Mouse (Mus musculus) CD8-positive naive resting alpha-beta T cell, adult 57 days (primary cell): ENCODE results near the gene Mtr. TPM values are rescaled to one million over a fixed set of nuclear protein-coding genes. Genes with fewer than 3 reads are reported as not detected.

ENCODE experiments used
- total RNA-seq: library from RNA; stranded (reverse); gene quantifications from one replicate; pipeline ENCODE4 v1.2.4, GENCODE M21; 2023

Gene Mtr
- 44.6 TPM for total RNA-seq

GRCm38 (mm10) chr13:12257391-12258380 is at the start of gene Mtr:
Gene Mtr, minus strand, starts transcription at chr13:12258113.

Other genes starting within 250 kb of the Mtr start
- gene Ryr2, start 151.2 kb downstream of the Mtr start, total RNA-seq, result 0.80 TPM
- gene Actn2, start 82.6 kb upstream of the Mtr start, total RNA-seq, result 48.9 TPM
- 89.5 TPM for gene Heatr1, start 136.9 kb upstream of the Mtr start, total RNA-seq
- 83.4 TPM for gene Lgals8, start 206.8 kb upstream of the Mtr start, total RNA-seq